Mouse (Mus musculus) telencephalon, adult 2 months (tissue): ENCODE data around the gene Gm11639.
A peak's percentile ranks its signal among the peaks of the same experiment; 100 is the strongest.

ENCODE experiments used
- DNase-seq: peaks from one replicate; pipeline ENCODE4 v3.0.0-alpha.2; 2011; ENCODE audit warnings: low read depth, low spot score

The Gm11639 gene

GRCm38 (mm10) chr11:104685548-104685947, at the start of gene Gm11639:
Gm11639 (plus strand) TSS chr11:104685707.
- no peak for DNase-seq

- no peak for DNase-seq
These were observed 48.5 kb upstream of the Gm11639 start for GRCm38 (mm10) chr11:104637010-104637409.

DNA sequence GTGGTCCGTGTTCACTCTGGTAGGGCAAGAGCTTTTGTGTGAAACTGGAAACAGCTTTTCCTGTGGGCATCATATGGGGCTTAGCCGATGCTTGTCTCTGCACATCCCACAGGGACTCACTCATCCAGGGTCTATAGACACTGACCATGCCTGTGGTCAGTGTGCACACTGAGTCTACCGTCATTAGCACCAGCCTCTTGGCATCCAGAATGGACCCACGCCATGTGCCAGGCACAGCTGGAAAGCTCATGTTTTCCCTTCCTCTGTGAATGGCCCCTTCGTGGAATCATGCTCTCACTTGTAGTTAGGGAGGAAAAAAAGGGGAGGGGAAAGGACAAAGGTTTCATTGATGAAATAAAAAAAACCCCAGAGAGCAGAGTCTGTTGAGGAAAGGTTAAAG, 47.5 kb upstream of the Gm11639 start:
- no peak for DNase-seq

GRCm38 (mm10) chr11:104638906-104639305, 46.6 kb upstream of the Gm11639 start:
- DNase-seq, result no peak

- no peak for DNase-seq
These were observed 45.9 kb upstream of the Gm11639 start for GRCm38 (mm10) chr11:104639634-104640033.

DNA sequence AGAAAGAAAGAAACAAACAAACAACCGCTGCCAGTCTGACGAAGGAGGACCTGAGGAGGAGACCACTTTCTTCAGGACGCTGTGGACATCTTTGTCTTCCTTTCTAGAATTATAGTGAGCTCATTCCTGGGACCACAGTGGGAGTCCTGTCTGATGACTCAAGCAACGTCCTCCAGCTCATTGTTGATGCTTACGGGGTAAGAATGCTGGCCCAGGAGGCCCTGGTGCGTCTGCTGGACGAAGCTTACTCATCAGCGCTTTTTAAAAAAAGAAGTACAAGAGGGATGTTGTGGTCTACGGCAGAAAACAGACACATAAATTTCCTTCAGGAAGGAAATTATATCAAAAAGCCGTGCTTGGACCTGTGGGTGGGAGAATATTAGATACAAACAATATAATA, 44.6 kb upstream of the Gm11639 start:
- DNase-seq, result no peak

DNA sequence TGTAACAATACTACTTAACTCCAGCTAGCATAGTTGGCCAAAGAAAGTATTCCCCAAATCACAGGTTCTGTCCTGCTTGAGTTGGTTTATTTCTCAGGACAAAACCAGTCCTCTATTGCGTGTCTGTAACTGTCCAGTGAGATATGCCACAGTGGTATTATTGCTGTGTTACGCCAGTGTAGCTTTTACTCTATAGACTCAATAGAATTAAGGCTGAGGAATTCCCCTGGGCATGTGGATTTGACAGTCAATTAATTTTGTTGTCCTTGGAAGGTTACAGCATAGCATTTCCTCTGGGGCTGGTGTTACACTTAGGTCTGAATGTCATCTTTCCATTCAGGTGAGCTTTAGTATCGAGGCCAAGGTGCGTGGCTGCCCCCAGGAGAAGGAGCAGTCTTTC, 42.3 kb upstream of the Gm11639 start:
- DNase-seq, result no peak

DNA sequence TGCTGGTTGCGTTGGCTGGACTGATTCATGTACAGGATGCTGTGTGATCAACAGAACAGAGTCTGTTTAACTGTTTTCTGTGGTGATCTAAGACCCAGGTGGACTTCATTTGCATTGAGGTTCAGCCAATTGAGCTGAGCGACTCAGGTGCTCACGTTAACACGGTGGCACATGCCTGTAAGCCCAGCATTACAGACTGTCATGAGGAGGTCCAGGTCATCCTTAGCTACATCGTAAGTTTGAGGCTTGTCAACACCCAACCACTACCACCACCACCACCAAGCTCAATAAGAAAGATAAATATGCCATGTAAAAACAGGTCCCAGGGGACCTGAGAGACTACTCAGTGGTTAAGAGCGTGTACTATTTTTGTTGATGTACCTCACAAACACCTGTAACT, 40.1 kb upstream of the Gm11639 start:
- DNase-seq, result no peak

DNA sequence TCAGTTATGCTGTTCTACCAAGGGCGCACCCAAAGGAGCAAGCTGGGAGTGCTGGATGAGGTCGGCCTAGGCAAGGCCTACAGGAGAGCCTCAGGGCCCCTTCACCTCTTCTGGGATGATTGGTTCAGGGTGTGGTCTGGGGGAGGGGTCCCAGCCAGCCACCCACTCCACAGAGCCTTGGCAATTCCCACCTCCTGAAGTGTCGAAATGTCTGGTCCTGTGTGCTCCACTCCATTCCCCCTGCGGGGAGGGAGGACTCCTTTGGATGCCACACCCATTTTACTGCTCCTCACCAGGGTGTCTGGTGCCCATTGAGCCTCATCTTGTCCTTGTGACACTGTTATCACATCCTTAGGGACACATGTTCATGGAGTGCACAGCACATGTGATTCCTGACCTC, 39.3 kb upstream of the Gm11639 start:
- DNase-seq, result no peak

- no peak for DNase-seq
These were observed 38.9 kb upstream of the Gm11639 start for GRCm38 (mm10) chr11:104646611-104647010.

DNA sequence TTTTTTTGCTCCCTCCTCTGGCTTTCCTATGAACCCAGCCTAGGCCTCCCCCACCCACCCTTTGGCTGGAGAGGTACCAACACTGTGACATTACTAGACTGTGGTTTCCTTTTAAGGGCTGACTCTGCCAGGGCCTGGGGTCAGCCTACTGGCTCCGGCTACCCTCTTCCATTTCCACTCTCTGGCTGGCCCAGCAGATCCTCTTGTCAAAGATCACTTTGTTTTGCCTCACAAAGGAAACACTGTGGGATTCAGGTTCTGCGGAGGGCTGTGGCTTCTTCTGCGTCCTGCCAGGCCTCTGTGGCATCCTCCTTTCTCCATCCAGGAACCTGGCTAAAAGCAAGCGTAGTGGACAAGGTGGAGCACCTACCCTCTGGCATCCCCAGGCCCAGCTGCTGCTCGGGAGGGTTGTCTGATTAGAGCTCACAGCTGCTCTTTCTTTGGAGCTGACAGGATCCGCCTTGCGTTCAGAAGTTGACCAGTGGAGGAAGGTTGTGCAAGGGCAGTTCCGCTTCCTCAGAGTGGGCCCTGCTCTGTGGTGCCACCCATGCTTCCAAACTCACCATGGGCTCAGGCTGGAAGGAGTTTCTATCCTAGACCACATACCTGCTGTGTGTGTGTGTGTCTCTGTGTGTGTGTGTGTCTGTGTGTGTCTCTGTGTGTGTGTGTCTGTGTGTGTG, 38.2 kb upstream of the Gm11639 start:
- no peak for DNase-seq

DNA sequence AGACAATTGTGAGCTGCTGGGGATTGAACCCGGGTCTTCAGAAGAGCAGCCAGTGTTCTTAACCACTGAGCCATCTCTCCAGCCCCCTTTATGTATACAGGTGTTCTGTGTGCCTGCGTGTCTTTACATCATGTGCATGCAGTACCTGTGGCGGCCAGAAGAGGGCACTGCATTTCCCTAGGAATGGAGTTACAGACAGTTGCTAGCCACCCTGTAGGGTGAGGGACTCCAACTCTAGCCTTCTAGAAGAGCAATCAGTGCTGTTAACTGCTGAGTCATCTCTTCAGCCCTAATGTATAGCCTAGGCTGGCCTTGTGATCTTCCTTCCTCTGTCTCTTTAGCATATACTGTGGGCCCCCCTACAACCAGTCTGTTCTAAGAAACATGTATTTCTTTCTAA, 36.9 kb upstream of the Gm11639 start:
- DNase-seq, result no peak

DNA sequence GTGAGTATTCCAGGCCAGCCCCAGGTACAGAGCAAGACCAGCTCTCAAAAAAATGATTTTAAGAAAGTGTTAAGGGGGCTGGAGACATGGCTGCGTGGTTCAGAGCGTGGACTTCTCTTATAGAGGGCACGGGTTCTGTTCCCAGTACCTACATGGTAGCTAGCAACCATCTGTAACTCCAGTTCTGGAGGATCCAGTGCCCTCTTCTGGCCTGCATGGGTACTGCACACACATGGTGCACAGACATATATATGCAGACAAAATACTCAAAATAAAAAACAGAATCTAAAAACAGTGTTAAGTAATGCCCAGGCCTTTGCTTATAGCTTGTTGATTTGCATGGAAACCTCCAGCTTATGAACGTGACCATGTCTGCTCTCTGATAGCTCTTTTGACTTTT, 24.9 kb upstream of the Gm11639 start:
- DNase-seq, result no peak

- DNase-seq, result no peak
These were observed 24.4 kb upstream of the Gm11639 start for GRCm38 (mm10) chr11:104661106-104661505.

GRCm38 (mm10) chr11:104661531-104662205, 23.8 kb upstream of the Gm11639 start:
- no peak for DNase-seq

- DNase-seq, result no peak
These were observed 22.9 kb upstream of the Gm11639 start for GRCm38 (mm10) chr11:104662573-104662972.

- no peak for DNase-seq
These were observed 22.1 kb upstream of the Gm11639 start for GRCm38 (mm10) chr11:104663241-104663877.

DNA sequence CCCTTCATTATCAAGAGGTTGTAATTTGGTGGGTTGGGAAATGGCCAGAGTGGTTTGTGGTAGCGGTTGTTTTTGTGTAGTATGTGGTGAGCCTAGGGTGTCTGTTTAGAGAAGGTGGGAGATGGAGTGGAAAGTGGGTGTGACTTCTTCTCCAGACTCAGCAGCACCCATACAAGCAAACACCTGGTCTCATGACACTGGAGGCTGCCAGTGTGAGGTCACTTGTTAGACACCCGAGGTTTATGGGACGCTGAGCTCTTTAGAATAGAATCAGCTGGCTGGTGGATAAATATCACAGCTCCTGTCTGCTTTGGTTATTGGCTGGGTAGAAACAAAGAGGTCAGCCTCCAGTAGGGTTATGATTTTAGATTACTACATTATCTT, 21.6 kb upstream of the Gm11639 start:
- DNase-seq, result no peak

DNA sequence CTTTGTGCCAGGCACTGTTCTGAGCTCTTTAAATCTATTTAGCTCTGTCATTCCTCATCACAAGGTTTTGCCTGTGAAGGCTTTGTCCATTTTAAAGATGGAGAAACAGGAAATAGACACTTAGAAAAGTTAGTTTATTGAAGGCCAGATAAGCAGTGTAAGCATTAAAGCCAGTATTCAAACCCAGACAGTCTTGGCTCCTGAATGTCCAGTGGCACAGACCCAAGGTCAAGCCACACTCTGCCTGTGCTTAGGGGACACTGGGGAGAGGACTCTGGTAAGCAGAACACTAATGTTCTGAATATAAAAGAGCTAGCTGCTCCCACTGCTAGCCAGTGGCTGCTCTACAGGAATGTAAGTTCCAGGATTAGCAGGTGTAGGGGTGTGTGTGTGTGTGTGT, 21.1 kb upstream of the Gm11639 start:
- no peak for DNase-seq

GRCm38 (mm10) chr11:104667399-104667798, 18.1 kb upstream of the Gm11639 start:
- DNase-seq, result no peak

DNA sequence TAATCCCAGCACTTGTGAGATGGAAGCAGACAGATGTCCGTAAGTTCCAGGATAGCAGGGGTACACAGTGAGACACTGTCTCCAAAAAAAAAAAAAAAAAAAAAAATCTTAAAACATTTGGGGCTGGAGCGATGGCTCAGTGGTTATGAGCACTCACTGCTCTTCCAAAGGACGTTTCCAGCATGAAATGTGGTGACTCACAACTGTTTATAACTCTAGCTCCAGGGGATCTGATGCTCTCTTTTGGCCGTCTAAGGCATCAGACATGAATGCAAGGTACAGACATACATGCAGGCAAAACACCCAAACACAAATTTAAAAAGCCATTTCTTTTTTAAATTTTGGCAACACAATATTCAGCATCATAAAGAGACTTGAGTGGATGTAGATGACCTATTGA, 12.1 kb upstream of the Gm11639 start:
- DNase-seq, result no peak

DNA sequence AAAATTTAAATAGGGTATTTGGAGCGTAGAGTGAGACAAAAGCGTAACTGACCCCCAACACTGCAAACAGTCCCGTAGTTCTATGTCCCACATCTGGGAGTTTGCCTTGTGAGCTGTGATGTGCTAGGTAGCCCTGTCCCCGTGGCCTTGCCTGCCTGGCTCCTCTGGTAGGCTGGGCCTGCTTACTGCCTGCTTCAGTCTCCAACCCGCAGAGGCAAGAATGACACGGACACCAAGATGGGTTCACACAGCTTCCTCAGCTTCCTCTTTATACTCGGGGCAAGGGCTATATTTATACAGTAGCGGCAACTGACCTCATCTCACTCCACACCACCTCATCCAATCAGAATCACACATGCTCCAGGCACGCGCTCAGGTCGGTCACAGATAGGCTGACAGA, 10.7 kb upstream of the Gm11639 start:
- no peak for DNase-seq

- DNase-seq, result peak; percentile 52
These were observed 7.7 kb downstream of the Gm11639 start for GRCm38 (mm10) chr11:104693235-104693634.
